Mouse (Mus musculus): ENCODE measurements around the gene Trpv3. TPM values are rescaled to one million over a fixed set of nuclear protein-coding genes. Genes with fewer than 3 reads are reported as not detected.
A peak's percentile ranks its signal among the peaks of the same experiment; 100 is the strongest.

Gene Trpv3
- total RNA-seq (2021), result under 1 TPM; 0.46 to 0.66 TPM

DNA sequence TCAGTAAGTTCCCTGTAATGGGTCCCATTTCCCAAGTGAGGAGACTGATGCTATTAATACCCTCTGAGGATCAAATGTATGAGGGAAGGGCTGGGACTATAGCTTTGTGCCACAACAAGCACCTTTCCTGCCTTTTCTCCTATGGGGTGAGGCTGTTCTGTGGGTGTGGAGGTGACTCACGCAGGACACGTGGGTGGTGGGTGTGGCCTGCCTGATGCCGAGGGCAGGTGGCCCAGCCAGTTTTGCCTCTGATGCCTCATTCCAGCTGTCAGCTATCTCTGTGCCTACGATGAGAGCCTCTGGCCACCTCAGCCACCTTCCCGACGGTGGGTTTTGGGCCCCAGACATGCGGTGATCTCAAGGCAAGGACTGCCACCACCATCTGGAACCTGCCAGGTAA, at the start of gene Trpv3:
Gene Trpv3, plus strand, starts transcription at position 122 of the 400 bp plus-strand sequence.
- DNase-seq, result no peak
- intact Hi-C loops (cut with DNase I), result no loop called here

DNA sequence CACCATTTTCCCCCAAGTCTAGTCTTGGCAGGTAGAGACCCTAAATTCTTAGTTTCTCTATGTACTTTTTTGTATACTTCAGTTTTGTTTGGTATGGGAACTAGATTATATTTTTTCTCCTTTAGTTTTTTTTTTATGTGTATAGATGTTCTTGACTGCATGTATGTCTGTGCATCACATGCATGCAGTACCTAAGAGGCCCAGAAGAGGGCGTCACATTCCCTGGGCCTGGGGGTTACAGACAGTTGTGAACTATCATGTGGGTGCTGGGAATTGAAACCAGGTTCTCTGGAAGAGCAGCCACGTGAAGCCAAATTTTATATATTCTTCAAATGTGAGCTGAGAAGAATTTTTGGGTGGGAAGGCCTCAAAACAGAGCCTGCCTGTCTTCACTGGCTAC, 47.5 kb upstream of the Trpv3 start:
- intact Hi-C loops (cut with DNase I), result no loop called here
- no peak for DNase-seq

DNA sequence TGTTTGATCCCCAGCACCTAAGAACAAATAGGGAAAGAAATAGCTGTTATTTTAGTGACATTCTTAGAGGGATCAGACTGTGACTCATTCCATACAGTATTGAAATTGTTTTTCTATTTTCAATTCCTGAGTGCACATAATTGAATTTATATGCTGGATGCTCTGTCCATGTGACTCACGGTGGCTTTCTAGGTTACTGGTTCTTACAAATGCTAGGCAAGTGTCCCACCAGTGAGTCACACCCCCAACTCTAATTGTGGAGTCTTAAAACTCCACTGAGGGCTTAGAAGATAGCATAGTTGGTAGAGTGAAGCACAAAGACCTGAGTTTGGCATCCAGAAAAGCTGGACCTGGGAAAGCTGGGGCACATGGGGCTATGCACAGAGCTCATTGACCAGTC, 46.5 kb upstream of the Trpv3 start:
- DNase-seq, result no peak
- intact Hi-C loops (cut with DNase I), result no loop called here

DNA sequence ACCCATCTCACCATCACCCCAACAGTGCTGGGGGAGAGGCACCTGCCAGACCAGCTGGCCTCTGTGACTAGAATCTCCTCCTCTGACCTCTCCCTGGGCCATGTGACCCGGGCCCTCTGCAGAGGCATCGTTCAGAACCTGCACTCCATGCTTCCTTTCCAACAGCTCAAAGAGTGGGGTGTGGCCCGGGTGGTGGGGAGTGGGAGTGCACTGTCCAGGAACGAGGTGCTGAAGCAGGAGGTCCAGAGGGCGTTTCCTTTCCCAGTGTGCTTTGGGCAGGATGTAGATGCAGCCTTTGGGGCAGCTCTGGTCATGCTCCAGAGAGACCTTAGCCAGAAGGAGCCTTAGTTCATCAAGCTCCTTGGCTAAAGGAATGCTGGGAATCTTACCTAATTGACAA, 44.3 kb upstream of the Trpv3 start:
- no peak for DNase-seq
- intact Hi-C loops (cut with DNase I), result no loop called here

DNA sequence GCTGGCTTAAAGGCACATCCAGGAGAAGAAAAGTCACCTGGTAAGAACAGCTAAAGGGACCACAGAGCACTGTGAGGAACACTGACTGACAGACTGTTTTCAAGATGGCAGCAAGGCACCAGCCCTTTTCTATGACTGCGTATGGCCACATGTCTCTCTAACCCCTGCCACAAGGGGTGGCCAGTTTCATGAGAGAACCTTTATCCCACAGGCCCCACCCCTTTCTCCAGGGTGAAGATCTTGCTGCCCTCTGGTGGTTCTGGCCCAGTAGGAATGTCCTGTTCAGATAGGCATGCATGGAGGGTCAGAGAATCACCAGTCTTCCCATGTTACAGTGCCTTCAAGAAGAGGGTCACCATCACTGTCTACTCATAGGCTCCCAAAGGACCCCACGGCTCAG, 43.2 kb upstream of the Trpv3 start:
- DNase-seq, result no peak
- intact Hi-C loops (cut with DNase I), result no loop called here

DNA sequence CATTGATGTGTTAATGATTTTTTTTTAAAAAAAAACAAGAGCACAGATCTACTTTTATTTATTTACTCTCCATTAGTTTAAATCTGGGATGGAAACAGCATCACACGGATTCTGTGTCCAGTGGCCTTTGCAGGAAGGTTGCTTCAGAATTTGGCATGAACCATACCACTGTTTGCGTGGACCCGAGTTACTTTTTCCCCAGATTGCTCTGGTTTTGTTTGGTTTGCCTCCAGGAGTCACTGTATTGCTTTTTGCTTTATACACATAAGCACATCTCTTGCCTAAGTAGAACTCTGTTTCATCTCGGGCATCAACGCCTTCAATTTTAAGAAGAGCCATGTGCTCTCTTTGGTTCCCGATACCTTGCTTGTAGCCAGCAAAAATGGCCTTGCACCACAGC, 41.3 kb upstream of the Trpv3 start:
- intact Hi-C loops (cut with DNase I), result no loop called here
- DNase-seq, result no peak

DNA sequence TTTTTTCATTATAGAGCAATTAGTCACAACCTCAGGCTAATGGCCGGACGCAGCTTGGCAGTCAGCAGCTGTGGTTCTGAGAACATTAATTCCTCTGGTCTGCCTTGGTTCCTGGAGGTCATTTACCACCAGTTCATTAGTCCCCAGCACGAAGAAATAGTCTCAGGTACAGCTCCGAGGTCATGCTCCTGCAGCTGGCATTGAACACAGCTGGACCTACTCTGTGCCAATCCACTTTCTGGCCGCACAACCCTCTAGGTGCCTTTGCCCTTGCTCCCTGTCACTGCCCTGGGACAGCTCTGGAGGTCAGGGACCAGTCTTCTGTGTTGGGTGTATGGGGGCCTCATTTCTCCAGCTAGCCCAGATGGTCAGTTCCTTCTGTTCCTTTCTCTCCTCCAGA, 38.3 kb upstream of the Trpv3 start:
- intact Hi-C loops (cut with DNase I), result no loop called here
- DNase-seq, result no peak

DNA sequence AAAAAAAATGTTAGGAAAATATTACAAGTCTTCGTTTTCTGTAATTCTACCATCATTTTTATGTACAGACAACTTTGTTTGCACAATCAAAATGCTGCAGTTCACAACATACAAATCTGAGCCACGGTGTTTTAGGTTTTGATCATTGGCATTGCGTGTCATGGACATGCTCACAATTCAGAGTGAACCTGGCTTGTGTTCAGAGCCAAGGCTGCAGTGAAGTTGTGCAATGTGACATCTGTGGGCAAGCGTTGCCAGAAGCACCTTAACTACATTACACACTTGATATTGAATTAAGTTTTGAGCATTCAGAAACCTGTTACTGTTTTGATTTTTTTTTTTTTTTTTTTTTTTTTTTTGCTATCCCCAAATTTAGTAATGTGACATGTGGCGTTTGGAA, 37.1 kb upstream of the Trpv3 start:
- intact Hi-C loops (cut with DNase I), result no loop called here
- no peak for DNase-seq

DNA sequence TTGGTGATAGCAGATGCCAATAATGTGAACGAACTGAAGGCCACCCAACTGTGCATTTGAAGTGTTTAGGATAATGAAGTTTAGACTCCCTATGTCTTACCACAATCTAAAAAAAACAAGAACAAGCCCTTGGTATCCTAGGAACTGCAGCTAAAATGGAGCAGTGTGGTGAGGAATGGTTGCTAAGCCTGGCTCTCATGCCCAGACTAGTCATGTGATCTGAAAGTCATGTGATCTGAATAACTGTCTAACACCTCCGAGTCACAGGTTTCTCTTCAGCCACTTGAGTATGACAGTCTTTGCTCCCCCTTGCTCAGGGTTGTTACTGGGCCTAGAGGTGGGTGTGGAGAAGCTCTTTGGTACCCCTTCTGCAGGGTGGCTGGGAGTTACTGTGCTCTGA, 34.7 kb upstream of the Trpv3 start:
- intact Hi-C loops (cut with DNase I), result no loop called here
- DNase-seq, result no peak

DNA sequence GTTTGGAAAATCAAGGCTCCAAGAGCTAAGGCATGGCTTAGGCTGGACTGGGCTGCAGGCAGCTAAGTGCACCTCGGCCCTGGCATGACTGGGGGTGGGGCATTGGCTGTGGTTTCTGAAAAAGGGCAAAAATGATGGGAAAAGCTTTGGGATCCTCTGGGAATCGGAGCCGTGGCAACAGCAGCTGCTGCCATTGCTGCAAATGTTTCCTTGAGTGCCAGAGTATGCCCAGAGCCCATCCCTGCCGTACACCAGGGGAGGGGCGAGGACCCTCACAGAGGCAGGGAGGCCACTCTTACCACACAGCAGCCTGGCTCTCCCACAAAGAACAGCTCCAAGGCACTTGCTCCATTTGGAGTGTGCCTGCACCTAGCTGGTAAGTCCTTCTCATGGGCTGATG, 33.2 kb upstream of the Trpv3 start, which contains the start of gene Trpv1:
Gene Trpv1, plus strand, starts transcription at position 301 of the 400 bp plus-strand sequence.
- peak; percentile 8 for DNase-seq
- intact Hi-C loops (cut with DNase I), result no loop called here

DNA sequence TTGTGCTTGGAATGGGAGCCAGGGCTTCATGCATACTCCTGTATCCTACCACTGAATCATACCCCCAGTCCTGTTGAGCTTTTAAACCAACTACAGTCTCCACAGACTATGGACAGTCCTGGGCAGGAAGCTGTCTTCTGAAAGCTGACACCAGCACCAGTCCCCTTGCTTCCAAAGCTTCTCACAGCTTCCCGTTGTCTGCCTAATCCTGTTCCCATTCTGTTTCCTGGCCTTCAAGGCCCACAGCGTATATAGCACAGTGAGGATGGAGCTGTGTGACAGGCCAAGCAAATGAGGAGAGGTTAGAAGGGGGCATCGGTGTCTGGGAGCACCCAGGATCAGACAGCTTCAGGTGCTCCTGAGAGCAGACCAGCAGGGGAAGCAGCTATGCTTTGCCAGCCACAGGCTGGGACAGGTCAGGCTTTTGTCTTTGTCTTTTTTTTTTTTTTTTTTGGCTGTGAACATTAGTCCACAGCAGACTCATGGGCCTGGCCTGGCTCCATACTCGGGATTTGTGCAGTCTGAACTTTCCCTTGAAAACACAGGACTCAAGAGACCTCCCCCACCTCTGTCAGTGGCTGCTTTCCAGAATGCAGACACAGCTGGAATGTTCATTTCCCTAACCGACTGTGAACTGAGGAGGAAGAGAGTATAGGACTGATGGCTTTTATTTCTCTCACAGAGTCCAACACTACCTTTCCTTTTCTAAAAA, 31.0 kb upstream of the Trpv3 start:
- intact Hi-C loops (cut with DNase I), result no loop called here
- DNase-seq, result peak; percentile 25

DNA sequence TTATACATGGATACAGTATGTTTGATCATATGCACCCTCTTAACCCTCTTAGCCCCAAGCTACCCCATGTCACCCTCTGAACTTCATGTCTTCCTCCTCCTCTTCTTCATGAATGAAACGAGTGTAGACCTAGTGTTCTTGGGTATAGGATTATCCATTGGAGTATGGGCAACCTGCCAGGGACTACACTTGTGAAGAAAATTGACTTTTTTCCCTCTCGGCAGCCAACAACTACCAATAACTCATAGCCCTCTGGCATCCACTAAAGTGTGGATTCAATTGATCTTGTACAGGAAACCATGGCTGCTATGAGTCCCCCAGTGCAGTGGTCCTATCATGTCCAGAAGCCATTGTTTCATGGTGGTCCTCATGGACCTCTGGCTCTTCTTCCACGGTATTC, 30.5 kb upstream of the Trpv3 start:
- intact Hi-C loops (cut with DNase I), result no loop called here
- no peak for DNase-seq

DNA sequence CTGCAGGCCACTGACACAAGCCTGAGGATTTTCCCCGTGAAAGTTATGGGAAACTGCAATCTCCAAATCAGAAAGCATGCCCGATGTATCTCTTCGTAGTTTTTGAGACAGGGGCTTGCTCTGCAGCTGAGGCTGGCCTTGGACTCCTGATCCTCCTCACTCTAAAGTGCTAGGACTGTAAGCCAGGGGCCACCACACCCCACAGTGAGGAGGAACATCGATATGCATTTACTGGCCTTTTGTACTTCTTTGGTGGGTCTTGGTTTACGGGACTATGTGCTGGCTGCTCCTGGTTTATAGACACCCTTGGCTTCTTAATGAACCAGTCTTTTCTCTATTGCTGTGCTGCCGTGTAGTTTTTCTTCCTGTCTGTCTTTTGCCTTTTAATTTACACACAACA, 25.0 kb upstream of the Trpv3 start:
- intact Hi-C loops (cut with DNase I), result no loop called here
- DNase-seq, result no peak

DNA sequence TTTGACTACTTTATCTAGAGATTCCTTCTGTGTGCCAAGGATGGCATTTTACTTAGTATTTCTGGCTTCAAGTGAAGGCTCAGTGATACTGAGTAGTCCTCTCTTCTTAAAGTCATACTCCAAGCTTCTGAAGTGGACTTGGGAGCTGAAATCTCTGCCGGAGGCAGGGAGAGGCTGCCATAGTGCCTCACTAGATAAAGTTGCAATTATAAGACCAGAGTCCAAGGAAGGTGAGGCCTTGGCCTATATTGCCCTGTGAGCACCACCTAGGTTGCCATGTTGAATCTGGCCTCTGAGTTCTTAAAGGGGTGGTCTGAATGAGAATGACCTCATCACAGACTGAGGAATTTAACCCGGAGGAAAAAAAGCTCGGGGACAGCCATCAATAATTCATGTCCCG, 24.4 kb upstream of the Trpv3 start:
- no peak for DNase-seq
- intact Hi-C loops (cut with DNase I), result no loop called here

DNA sequence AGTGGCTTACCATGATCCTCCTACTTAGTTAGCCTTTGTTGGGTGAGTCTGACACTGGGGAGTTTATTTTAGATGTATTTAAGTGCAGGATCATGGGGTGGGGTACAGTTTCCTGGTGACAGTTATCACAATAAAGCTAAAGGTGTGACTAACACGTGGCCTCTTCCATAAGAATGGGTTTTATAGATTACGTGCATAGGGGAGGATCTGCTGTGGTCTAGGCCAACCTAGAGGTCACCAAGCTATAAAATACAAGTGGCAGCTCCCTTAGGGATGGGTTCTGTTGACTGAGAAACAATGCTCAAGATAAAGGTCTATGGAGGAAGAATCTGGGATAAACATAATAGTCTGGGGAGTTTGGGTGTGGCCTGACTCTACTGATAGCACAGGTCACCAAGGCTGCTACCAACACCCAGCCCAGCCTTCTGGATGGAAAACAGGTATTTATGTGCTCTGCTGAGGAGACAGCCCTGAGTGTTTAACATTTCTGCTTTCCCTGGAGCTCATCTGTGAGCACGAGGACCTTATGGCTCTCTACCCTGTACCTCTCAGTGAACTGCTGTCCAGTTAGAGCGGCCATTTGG, 9.7 kb upstream of the Trpv3 start:
- no peak for DNase-seq

DNA sequence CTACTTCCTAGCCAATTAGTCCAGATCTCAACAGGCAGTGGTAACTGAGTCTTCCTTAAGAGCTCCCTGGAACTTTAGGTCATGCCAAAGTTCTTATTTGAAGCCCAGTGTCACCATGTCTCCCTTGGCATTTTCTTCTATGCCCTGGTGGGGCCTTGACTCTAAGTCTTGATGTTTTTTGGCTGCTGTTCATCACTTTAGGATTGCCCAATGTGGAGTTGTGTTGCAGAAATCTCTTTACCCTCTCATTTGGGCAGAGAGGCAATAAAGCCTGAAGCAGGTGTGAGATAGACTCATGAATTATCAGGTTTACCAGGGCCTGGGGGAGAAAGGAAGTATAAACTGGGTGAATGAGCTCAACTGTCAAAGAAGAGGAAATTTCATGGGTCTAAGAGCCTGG, 8.5 kb upstream of the Trpv3 start:
- DNase-seq, result no peak
- intact Hi-C loops (cut with DNase I), result no loop called here

More for the DNA sequence above, 9.7 kb upstream of the Trpv3 start:
- intact Hi-C loops (cut with DNase I), result no loop called here

DNA sequence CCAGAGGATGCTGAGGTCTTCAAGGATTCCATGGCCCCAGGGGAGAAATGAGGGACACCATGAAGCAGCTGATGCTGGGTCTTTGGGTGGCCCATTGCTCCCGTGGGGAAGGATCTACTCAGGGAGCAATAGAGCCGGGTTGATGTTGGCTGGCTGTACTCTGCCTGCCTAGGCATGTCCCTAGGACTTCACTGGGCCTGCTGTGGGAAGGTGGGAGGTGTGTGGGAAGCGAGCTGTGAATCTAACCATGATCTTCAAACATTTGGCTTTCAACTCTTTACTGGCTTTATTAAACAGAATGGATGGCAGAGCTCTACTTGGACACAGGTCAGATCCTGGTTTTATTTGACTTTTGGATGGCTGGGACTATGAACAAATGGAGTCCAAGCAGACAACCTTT, 6.7 kb upstream of the Trpv3 start:
- no peak for DNase-seq
- intact Hi-C loops (cut with DNase I), result no loop called here

DNA sequence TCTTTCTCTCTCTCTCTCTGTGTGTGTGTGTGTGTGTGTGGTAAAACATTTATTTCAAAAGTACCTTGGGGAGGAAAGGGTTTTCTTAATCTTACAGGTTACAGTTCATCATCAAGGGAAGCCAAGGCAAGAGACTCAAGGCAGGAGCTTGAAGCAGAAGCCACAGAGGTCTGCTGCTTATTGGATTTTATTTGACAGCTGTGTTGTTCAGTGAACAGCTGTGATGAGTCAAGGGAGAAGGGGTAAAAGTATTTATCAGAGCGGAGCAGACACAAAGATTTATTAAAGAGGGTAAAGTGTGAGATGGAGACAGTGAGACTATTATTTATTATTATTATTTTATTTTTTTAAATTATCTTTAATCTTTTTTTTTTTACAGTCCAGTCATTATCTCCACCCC, 5.8 kb upstream of the Trpv3 start:
- DNase-seq, result no peak
- intact Hi-C loops (cut with DNase I), result no loop called here

DNA sequence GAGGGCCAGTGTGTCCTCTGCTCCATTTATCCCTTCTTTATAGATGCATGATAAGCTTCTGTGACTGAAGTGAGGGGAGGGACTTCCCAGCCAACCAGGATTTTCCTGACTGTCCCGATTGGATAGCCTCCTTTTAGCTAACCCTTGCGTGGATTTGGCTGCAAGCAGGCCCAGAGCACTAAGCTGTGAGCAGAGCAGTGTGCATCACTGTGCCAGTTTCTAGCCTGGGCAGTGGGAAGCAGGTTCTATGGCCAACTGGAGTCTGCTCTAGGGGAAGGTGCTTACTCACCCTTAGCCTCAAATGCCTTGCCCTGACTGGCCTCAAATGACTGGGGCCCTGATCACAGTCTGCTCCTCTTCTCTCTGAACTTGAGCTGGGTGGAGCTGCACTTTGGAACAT, 7.6 kb downstream of the Trpv3 start:
- intact Hi-C loops (cut with DNase I), result no loop called here
- DNase-seq, result no peak

DNA sequence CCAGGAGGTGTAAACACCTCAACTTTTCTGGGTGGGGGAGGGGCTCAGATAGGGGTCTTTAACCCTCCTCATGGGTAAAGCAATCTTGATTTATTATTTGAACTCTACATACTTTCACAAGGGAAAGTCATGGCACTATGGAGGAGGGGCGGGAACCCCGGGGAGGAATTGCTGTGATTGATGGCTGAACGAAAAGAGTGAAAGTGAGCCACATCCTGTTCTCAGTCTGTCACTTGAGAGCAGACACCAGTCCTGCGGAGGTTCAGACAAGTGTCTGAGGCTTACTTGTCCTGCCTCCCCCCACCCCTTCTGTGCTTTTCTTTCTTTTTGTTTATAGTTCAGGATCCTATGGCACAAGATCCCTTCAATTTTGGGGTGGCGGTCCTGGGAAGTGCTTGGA, 13.5 kb downstream of the Trpv3 start:
- DNase-seq, result no peak
- intact Hi-C loops (cut with DNase I), result no loop called here

DNA sequence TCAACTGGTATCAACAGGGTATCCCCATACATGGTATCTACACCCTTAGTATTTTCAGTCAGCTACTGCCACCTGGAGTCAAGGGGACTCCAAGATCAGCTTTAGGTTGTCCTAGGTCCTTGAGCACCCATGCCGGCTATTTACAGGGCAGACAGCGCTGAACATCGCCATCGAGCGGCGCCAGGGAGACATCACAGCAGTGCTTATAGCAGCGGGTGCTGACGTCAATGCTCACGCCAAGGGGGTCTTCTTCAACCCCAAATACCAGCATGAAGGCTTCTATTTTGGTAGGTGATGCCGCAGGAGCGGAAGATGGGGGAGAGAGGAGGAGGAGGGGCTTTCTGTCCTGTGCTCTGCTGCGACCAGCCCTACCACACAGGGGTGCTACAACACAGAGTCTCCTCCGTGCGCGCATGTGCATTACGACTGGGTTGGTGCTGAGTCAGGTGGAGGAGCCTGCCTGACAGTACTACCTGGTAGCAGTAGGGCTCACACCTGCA, 14.4 kb downstream of the Trpv3 start:
- intact Hi-C loops (cut with DNase I), result no loop called here

DNA sequence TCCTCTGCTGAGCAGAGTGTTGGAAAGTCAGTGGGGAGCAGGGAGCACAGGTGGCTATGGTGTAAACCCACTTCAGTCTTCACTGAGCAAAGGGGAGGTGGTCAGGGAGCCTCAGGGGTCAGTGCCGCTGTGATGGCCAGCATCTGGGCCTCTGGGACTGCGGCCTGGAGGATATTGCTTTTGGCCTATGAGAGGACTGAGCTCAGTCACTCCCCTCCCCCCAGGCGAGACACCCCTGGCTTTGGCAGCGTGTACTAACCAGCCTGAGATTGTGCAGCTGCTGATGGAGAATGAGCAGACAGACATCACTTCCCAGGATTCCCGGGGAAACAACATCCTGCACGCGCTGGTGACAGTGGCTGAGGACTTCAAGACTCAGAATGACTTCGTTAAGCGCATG, 16.2 kb downstream of the Trpv3 start:
- intact Hi-C loops (cut with DNase I), result no loop called here
- no peak for DNase-seq

More for the DNA sequence above, 14.4 kb downstream of the Trpv3 start:
- peak; percentile 58 for DNase-seq

DNA sequence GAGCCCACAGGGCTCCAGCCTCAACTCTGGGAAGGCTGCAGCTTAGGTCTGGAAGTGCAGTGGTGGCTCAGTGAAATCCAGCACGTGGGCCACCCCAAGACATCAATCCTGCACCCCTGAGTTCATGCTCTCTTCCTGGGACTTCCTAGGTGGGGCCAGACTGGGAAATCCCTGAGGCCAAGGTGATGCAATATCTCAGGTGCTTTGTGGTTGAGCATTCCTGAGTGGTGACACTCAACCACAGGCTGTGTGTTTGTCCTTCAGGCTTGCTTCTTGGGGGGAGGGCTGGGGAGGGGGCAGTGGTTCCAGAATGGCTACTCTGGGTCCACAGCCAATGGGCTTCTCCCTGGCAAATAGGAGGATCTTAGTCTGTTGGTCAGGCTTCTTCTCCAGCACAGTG, 16.7 kb downstream of the Trpv3 start:
- intact Hi-C loops (cut with DNase I), result no loop called here

More for the DNA sequence above, 16.7 kb downstream of the Trpv3 start:
- DNase-seq, result no peak
